Mouse (Mus musculus): ENCODE data around the gene Kdm6a.

DNA sequence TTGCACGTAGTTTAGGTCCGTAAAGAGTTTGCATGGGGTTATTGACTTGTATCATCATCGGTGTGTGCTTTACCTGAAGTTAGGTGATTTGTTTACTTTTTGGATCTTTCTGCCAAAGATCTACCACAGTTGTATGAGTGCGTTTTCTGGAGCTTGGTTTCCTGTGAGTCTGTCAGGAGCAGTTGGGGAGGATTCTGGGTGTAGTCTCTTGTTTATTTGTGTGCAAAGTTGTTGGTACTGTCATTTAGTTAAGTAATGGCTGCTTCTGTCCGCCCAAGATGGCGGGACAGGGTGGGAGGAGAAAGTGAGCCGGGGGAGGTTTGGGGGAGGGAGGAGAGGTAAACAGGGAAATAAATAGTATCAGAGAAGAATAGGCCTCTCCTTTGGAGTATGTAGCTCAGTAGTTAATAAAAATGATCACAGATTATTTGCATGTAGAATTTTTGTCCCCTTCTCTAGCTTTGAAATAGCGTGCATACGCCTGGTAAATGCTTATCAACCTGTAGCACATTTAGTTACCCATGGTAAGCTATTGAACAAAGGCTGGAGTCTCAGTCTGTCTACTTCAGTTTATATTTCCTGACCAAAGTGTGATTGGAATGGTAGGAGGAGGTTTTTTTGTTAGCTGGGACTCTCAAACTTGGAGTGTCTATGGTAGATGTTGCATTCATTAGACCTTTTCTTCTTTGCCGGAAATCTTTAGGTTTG, 1.7 kb downstream of the Kdm6a start:
- TF ChIP-seq CHD2 (IDR thresholded peaks at IDR 0.05; ENCODE audit: low read length): no peak
- TF ChIP-seq ETS1 (IDR thresholded peaks at IDR 0.05; ENCODE audit: low read depth, low read length): peak; percentile 5; the same call in 1 of the 2 replicates
- TF ChIP-seq USF1 (IDR thresholded peaks at IDR 0.05; ENCODE audit: low read depth, low read length): no peak
- peak; percentile 24; the same call in 1 of the 2 replicates for TF ChIP-seq CHD1 (IDR thresholded peaks at IDR 0.05; ENCODE audit: low read depth, low read length)

Measured in MEL (cell line).